Mouse (Mus musculus) bone marrow macrophage, adult 2 months (primary cell): ENCODE measurements around the gene Krba1.

Experiments used
- CTCF ChIP-seq: IDR thresholded peaks from 2 replicates; pipeline ENCODE4 v1.5.1; 2012; ENCODE audit warnings: low read depth, mild to moderate bottlenecking, low read length, moderate library complexity
- POLR2A ChIP-seq: IDR thresholded peaks from 2 replicates; pipeline ENCODE4 v1.6.1; 2012; ENCODE audit warnings: mild to moderate bottlenecking, low read depth, low read length, borderline replicate concordance

DNA sequence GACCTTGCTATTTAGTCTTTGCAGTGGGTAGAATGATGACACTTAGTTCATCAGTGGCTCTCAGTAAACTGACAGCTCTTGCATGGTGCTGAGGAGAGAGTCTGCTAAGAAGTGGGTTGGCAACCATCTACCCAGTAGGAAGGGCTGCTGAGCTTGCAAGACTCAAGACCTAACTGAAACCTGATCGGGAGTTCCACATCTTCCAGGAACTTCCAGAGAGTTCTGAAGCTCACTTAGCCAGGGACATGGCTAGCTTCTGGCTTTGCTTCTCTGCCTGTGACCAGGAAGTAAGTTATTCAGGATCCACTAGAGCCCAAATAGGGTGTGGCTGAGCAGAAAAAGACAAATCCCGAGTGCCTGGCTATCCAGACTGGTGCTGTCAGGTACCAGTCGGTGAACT, 17.3 kb downstream of the Krba1 start:
- TF ChIP-seq CTCF, result no peak
- no peak for TF ChIP-seq POLR2A
